Mouse (Mus musculus) thymus, adult 18-20 months (tissue): ENCODE data around the gene Sccpdh.

ENCODE experiments used
- DNase-seq, 2 experiments: peaks; one replicate each; pipeline ENCODE4 v3.0.0; 2022; ENCODE audit warnings: mixed read lengths in 2 of 2

Gene Sccpdh

GRCm38 (mm10) chr1:179734500-179735474, 66.8 kb downstream of the Sccpdh start:
- DNase-seq = peak; percentile 39 to 41

DNA sequence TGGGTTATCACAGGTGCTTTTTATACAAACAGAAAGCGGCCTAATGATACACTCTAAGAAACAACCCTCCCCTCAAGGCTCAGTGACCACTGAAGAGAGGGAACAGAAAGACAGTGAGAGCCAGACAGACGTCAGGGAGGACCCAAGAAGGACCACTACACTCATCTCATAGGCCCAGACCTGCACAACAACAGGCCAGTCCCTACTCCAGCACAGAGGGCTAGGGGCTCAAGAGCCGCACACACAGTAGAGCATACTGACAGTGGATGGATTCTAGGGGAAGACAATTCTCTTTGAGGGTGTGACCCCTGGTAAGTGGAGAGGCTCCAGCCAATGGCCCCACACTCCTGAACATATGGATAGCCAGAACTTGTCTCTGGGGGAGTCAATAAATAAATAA, 68.5 kb downstream of the Sccpdh start:
- no peak for DNase-seq
